Mouse (Mus musculus): ENCODE measurements around the gene Pigyl. TPM values are rescaled to one million over a fixed set of nuclear protein-coding genes. Genes with fewer than 3 reads are reported as not detected.

The Pigyl gene
- polyA plus RNA-seq, 1 experiment from 2014 or later = 99.3 TPM

- H3K27me3 ChIP-seq (ENCODE audit: control insufficient read depth, insufficient read depth, low read length) = no peaks in the 10 kb centered on the region
- no peaks in the 10 kb centered on the region for H3K36me3 ChIP-seq (ENCODE audit: control insufficient read depth, insufficient read depth, low read length)
- peak overlapping the region; percentile 91 for H3K4me2 ChIP-seq (ENCODE audit: low read depth, low read length)
- H3K4me3 ChIP-seq (ENCODE audit: low read depth, low read length) = peak overlapping the region; percentile 64
- peak; percentile 92 for ATAC-seq (ENCODE audit: low read depth)
- H3K27ac ChIP-seq (ENCODE audit: low read depth, low read length) = peak overlapping the region; percentile 83
- peak overlapping the region; percentile 74 for H3K9ac ChIP-seq (replicated peaks; ENCODE audit: low read depth, low read length)
- WGBS = 2% methylated on average over 54 of the region's 54 CpGs
- H3K4me1 ChIP-seq (ENCODE audit: control insufficient read depth, insufficient read depth, low read length) = 0 out of 2 replicates have a peak, but pooled peaks cover 2% of the 10 kb centered on the region
- no peaks in the 10 kb centered on the region for H3K9me3 ChIP-seq (ENCODE audit: control insufficient read depth, low read length)
Measured at GRCm38 (mm10) chr9:22164711-22165668, 8.3 kb downstream of the Pigyl start.

- ATAC-seq (ENCODE audit: low read depth) = no peak
- WGBS = 55% methylated on average over 6 of the region's 6 CpGs
- 0 out of 2 replicates have a peak, but pooled peaks cover 2% of the 10 kb centered on the region for H3K4me1 ChIP-seq (ENCODE audit: control insufficient read depth, insufficient read depth, low read length)
- no peaks in the 10 kb centered on the region for H3K27me3 ChIP-seq (ENCODE audit: control insufficient read depth, insufficient read depth, low read length)
- H3K36me3 ChIP-seq (ENCODE audit: control insufficient read depth, insufficient read depth, low read length) = no peaks in the 10 kb centered on the region
- no peaks in the 10 kb centered on the region for H3K9me3 ChIP-seq (ENCODE audit: control insufficient read depth, low read length)
- no peak overlapping the region for H3K27ac ChIP-seq (ENCODE audit: low read depth, low read length)
- H3K9ac ChIP-seq (replicated peaks; ENCODE audit: low read depth, low read length) = no peak overlapping the region
- no peak overlapping the region for H3K4me3 ChIP-seq (ENCODE audit: low read depth, low read length)
- H3K4me2 ChIP-seq (ENCODE audit: low read depth, low read length) = no peak overlapping the region
Measured at GRCm38 (mm10) chr9:22165964-22166363, 9.3 kb downstream of the Pigyl start.

GRCm38 (mm10) chr9:22166686-22167085 lies 10.0 kb downstream of the Pigyl start:
- no peaks in the 10 kb centered on the region for H3K36me3 ChIP-seq (ENCODE audit: control insufficient read depth, insufficient read depth, low read length)
- 93% methylated on average over 10 of the region's 10 CpGs for WGBS
- no peak for ATAC-seq (ENCODE audit: low read depth)

GRCm38 (mm10) chr9:22167751-22168150 lies 11.1 kb downstream of the Pigyl start:
- no peak for ATAC-seq (ENCODE audit: low read depth)

More at GRCm38 (mm10) chr9:22166686-22167085, 10.0 kb downstream of the Pigyl start:
- Histone ChIP-seq H3K27me3 (ENCODE audit: control insufficient read depth, insufficient read depth, low read length) (no peaks in the 10 kb centered on the region), H3K4me1 (ENCODE audit: control insufficient read depth, insufficient read depth, low read length) (0 out of 2 replicates have a peak, but pooled peaks cover 2% of the 10 kb centered on the region), H3K9me3 (ENCODE audit: control insufficient read depth, low read length) (no peaks in the 10 kb centered on the region), H3K27ac (ENCODE audit: low read depth, low read length) (no peak overlapping the region), H3K4me3 (ENCODE audit: low read depth, low read length) (no peak overlapping the region), H3K4me2 (ENCODE audit: low read depth, low read length) (no peak overlapping the region), H3K9ac (replicated peaks; ENCODE audit: low read depth, low read length) (no peak overlapping the region)

GRCm38 (mm10) chr9:22169327-22169726 lies 12.7 kb downstream of the Pigyl start:
- 92% methylated on average over 11 of the region's 11 CpGs for WGBS
- no peak for ATAC-seq (ENCODE audit: low read depth)
- 0 out of 2 replicates have a peak, but pooled peaks cover 2% of the 10 kb centered on the region for H3K4me1 ChIP-seq (ENCODE audit: control insufficient read depth, insufficient read depth, low read length)
- no peak overlapping the region for H3K4me3 ChIP-seq (ENCODE audit: low read depth, low read length)
- no peak overlapping the region for H3K27ac ChIP-seq (ENCODE audit: low read depth, low read length)
- no peaks in the 10 kb centered on the region for H3K36me3 ChIP-seq (ENCODE audit: control insufficient read depth, insufficient read depth, low read length)
- no peaks in the 10 kb centered on the region for H3K9me3 ChIP-seq (ENCODE audit: control insufficient read depth, low read length)
- H3K27me3 ChIP-seq (ENCODE audit: control insufficient read depth, insufficient read depth, low read length) = no peaks in the 10 kb centered on the region
- no peak overlapping the region for H3K9ac ChIP-seq (replicated peaks; ENCODE audit: low read depth, low read length)
- no peak overlapping the region for H3K4me2 ChIP-seq (ENCODE audit: low read depth, low read length)

More at GRCm38 (mm10) chr9:22167751-22168150, 11.1 kb downstream of the Pigyl start:
- H3K4me1 ChIP-seq (ENCODE audit: control insufficient read depth, insufficient read depth, low read length) = 0 out of 2 replicates have a peak, but pooled peaks cover 2% of the 10 kb centered on the region
- no peak overlapping the region for H3K9ac ChIP-seq (replicated peaks; ENCODE audit: low read depth, low read length)
- no peaks in the 10 kb centered on the region for H3K27me3 ChIP-seq (ENCODE audit: control insufficient read depth, insufficient read depth, low read length)
- no peak overlapping the region for H3K27ac ChIP-seq (ENCODE audit: low read depth, low read length)
- H3K9me3 ChIP-seq (ENCODE audit: control insufficient read depth, low read length) = no peaks in the 10 kb centered on the region
- 98% methylated on average over 4 of the region's 4 CpGs for WGBS
- no peaks in the 10 kb centered on the region for H3K36me3 ChIP-seq (ENCODE audit: control insufficient read depth, insufficient read depth, low read length)
- H3K4me3 ChIP-seq (ENCODE audit: low read depth, low read length) = no peak overlapping the region
- H3K4me2 ChIP-seq (ENCODE audit: low read depth, low read length) = no peak overlapping the region

- no peaks in the 10 kb centered on the region for H3K27me3 ChIP-seq (ENCODE audit: control insufficient read depth, insufficient read depth, low read length)
- H3K4me1 ChIP-seq (ENCODE audit: control insufficient read depth, insufficient read depth, low read length) = no peaks in the 10 kb centered on the region
- no peaks in the 10 kb centered on the region for H3K36me3 ChIP-seq (ENCODE audit: control insufficient read depth, insufficient read depth, low read length)
- no peak overlapping the region for H3K4me3 ChIP-seq (ENCODE audit: low read depth, low read length)
- no peak overlapping the region for H3K27ac ChIP-seq (ENCODE audit: low read depth, low read length)
- 87% methylated on average over 4 of the region's 4 CpGs for WGBS
- H3K9ac ChIP-seq (replicated peaks; ENCODE audit: low read depth, low read length) = no peak overlapping the region
- no peaks in the 10 kb centered on the region for H3K9me3 ChIP-seq (ENCODE audit: control insufficient read depth, low read length)
- H3K4me2 ChIP-seq (ENCODE audit: low read depth, low read length) = no peak overlapping the region
- ATAC-seq (ENCODE audit: low read depth) = no peak
Measured at GRCm38 (mm10) chr9:22172318-22172717, 15.7 kb downstream of the Pigyl start.

- ATAC-seq (ENCODE audit: low read depth) = peak; percentile 82
- H3K36me3 ChIP-seq (ENCODE audit: control insufficient read depth, insufficient read depth, low read length) = no peaks in the 10 kb centered on the region
- no peaks in the 10 kb centered on the region for H3K9me3 ChIP-seq (ENCODE audit: control insufficient read depth, low read length)
- H3K27me3 ChIP-seq (ENCODE audit: control insufficient read depth, insufficient read depth, low read length) = no peaks in the 10 kb centered on the region
- 15% methylated on average over 43 of the region's 43 CpGs for WGBS
- no peak within 1 kb of the TSS for H3K27ac ChIP-seq (ENCODE audit: low read depth, low read length)
- peak within 1 kb of the TSS; percentile 28; the same call in 1 of the 2 replicates for H3K9ac ChIP-seq (replicated peaks; ENCODE audit: low read depth, low read length)
- H3K4me1 ChIP-seq (ENCODE audit: control insufficient read depth, insufficient read depth, low read length) = no peaks in the 10 kb centered on the region
- peak within 1 kb of the TSS; percentile 60 for H3K4me2 ChIP-seq (ENCODE audit: low read depth, low read length)
- H3K4me3 ChIP-seq (ENCODE audit: low read depth, low read length) = peak within 1 kb of the TSS; percentile 36
Measured at GRCm38 (mm10) chr9:22188025-22188611, 31.5 kb downstream of the Pigyl start, which contains the start of gene Zfp872. TSS of gene Zfp872 (plus strand) at chr9:22188090.

GRCm38 (mm10) chr9:22196412-22196811 lies 39.8 kb downstream of the Pigyl start:
- WGBS = 44% methylated on average over 5 of the region's 5 CpGs
- ATAC-seq (ENCODE audit: low read depth) = no peak
- no peak overlapping the region for H3K27ac ChIP-seq (ENCODE audit: low read depth, low read length)
- H3K4me2 ChIP-seq (ENCODE audit: low read depth, low read length) = no peak overlapping the region
- H3K9ac ChIP-seq (replicated peaks; ENCODE audit: low read depth, low read length) = no peak overlapping the region
- peaks cover 11% of the 10 kb centered on the region for H3K9me3 ChIP-seq (ENCODE audit: control insufficient read depth, low read length)
- H3K36me3 ChIP-seq (ENCODE audit: control insufficient read depth, insufficient read depth, low read length) = no peaks in the 10 kb centered on the region
- no peak overlapping the region for H3K4me3 ChIP-seq (ENCODE audit: low read depth, low read length)
- no peaks in the 10 kb centered on the region for H3K27me3 ChIP-seq (ENCODE audit: control insufficient read depth, insufficient read depth, low read length)
- no peaks in the 10 kb centered on the region for H3K4me1 ChIP-seq (ENCODE audit: control insufficient read depth, insufficient read depth, low read length)

Data from neural tube, embryonic 14.5 days (tissue).